Mouse (Mus musculus): ENCODE measurements around the gene Catsperz.

The Catsperz gene

GRCm38 (mm10) chr19:6921647-6922567 lies 3.3 kb downstream of the Catsperz start, which contains the start of gene Esrra:
Gene Esrra (minus strand): TSS chr19:6921813.
- ChIA-PET POLR2A (interaction anchor here (0.5 to 7.1 kb wide), 52 partner anchors 9 to 1801 kb away, joined by 3 to 58 read pairs (median 5); partner anchors contain the start of genes Bad (in 3 of the 4), Gpr137 (in 3 of the 4), Trmt112 (in 3 of the 4) and Fkbp2 (in 2 of the 4)), CTCF (interaction anchor here (0.6 to 4.7 kb wide), 24 partner anchors 12 to 524 kb away, joined by 3 to 86 read pairs (median 4); partner anchors contain the start of genes Kcnk4 (in 3 of the 4) and Fkbp2 (in 2 of the 4))

- POLR2A ChIA-PET: interaction anchor here (0.5 to 7.1 kb wide), 47 partner anchors 10 to 557 kb away, joined by 3 to 58 read pairs (median 5); partner anchors contain the start of genes Bad (in 3 of the 4), Gpr137 (in 3 of the 4), Trmt112 (in 3 of the 4) and Fkbp2 (in 2 of the 4)
- CTCF ChIA-PET: interaction anchor here in 3 of 4 experiments (0.7 to 4.7 kb wide), 16 partner anchors 13 to 429 kb away, joined by 3 to 86 read pairs (median 6); partner anchors contain the start of genes Kcnk4 (in 2 of the 3) and Fkbp2 (in 1 of the 3)
These were observed 4.2 kb downstream of the Catsperz start for GRCm38 (mm10) chr19:6920741-6921636.

GRCm38 (mm10) chr19:6919876-6920740 lies 5.1 kb downstream of the Catsperz start:
- CTCF ChIA-PET: interaction anchor here in 3 of 4 experiments (0.6 to 1.5 kb wide), 4 partner anchors 20 to 54 kb away, joined by 3 to 5 read pairs (median 4); no protein-coding TSS in a partner anchor
- POLR2A ChIA-PET: interaction anchor here in 3 of 4 experiments (0.7 to 7.1 kb wide), 15 partner anchors 9 to 192 kb away, joined by 3 to 58 read pairs (median 5); partner anchors contain the start of genes Trmt112 (in 3 of the 3), Bad (in 2 of the 3), Gpr137 (in 2 of the 3) and Prdx5 (in 2 of the 3)

- POLR2A ChIA-PET: interaction anchor here in 3 of 4 experiments (0.8 to 7.1 kb wide), 9 partner anchors 9 to 549 kb away, joined by 3 to 58 read pairs (median 5); partner anchors contain the start of genes Trmt112 (in 3 of the 3), Prdx5 (in 2 of the 3) and Fkbp2 (in 1 of the 3)
- CTCF ChIA-PET: interaction anchor here in 2 of 4 experiments (0.5 to 0.6 kb wide), 2 partner anchors 18 to 19 kb away, joined by 3 to 4 read pairs; no protein-coding TSS in a partner anchor
These were observed 5.7 kb downstream of the Catsperz start for GRCm38 (mm10) chr19:6919431-6919830.

GRCm38 (mm10) chr19:6918321-6918720 lies 6.9 kb downstream of the Catsperz start:
- ChIA-PET POLR2A (interaction anchor here in 2 of 4 experiments (0.5 to 7.1 kb wide), 2 partner anchors 8 to 29 kb away, joined by 4 to 43 read pairs; partner anchors contain the start of genes Prdx5 (in 1 of the 2) and Trmt112 (in 1 of the 2)), CTCF (interaction anchor here in 1 of 4 experiments (1.2 kb wide), 1 partner anchor 18 kb away, joined by 3 read pairs; no protein-coding TSS in a partner anchor)

GRCm38 (mm10) chr19:6916496-6916895 lies 8.7 kb downstream of the Catsperz start:
- CTCF ChIA-PET: no interaction called here
- POLR2A ChIA-PET: interaction anchor here in 1 of 4 experiments (0.6 kb wide), 1 partner anchor 18 kb away, joined by 3 read pairs; the partner anchor contains the start of gene Kcnk4

- ChIA-PET CTCF (interaction anchor here in 2 of 4 experiments (0.7 to 1.8 kb wide), 2 partner anchors 9 to 48 kb away, joined by 3 read pairs; partner anchors contain the start of gene Catsperz (in 1 of the 2)), POLR2A (interaction anchor here in 2 of 4 experiments (0.6 to 1.5 kb wide), 3 partner anchors 55 to 631 kb away, joined by 3 to 4 read pairs (median 3); no protein-coding TSS in a partner anchor)
These were observed 9.9 kb downstream of the Catsperz start for GRCm38 (mm10) chr19:6915276-6915675.

GRCm38 (mm10) chr19:6914540-6914939 lies 10.6 kb downstream of the Catsperz start:
- POLR2A ChIA-PET: interaction anchor here in 2 of 4 experiments (0.6 to 1.8 kb wide), 5 partner anchors 27 to 630 kb away, joined by 3 to 5 read pairs (median 3); partner anchors contain the start of genes Bad (in 1 of the 2) and Gpr137 (in 1 of the 2)
- CTCF ChIA-PET: interaction anchor here in 3 of 4 experiments (0.6 to 1.8 kb wide), 4 partner anchors 10 to 498 kb away, joined by 3 read pairs; partner anchors contain the start of gene Catsperz (in 1 of the 3)

- ChIA-PET POLR2A (interaction anchor here in 2 of 4 experiments (0.6 to 6.8 kb wide), 4 partner anchors 8 to 59 kb away, joined by 3 to 58 read pairs (median 4); partner anchors contain the start of genes Bad (in 1 of the 2), Esrra (in 1 of the 2) and Gpr137 (in 1 of the 2)), CTCF (interaction anchor here in 3 of 4 experiments (0.5 to 1.8 kb wide), 6 partner anchors 10 to 497 kb away, joined by 3 to 4 read pairs (median 3); partner anchors contain the start of gene Catsperz (in 2 of the 3))
These were observed 11.2 kb downstream of the Catsperz start for GRCm38 (mm10) chr19:6913991-6914390.

- CTCF ChIA-PET: interaction anchor here in 2 of 4 experiments (1.0 to 1.2 kb wide), 3 partner anchors 11 to 145 kb away, joined by 3 to 4 read pairs (median 3); partner anchors contain the start of gene Catsperz (in 1 of the 2)
- POLR2A ChIA-PET: interaction anchor here in 3 of 4 experiments (0.5 to 6.8 kb wide), 4 partner anchors 9 to 56 kb away, joined by 3 to 58 read pairs (median 4); partner anchors contain the start of genes Bad (in 1 of the 3), Esrra (in 1 of the 3) and Gpr137 (in 1 of the 3)
These were observed 12.1 kb downstream of the Catsperz start for GRCm38 (mm10) chr19:6913036-6913435.

- ChIA-PET POLR2A (interaction anchor here in 3 of 4 experiments (0.5 to 6.8 kb wide), 8 partner anchors 9 to 356 kb away, joined by 3 to 58 read pairs (median 4); partner anchors contain the start of genes Esrra (in 2 of the 3), Nudt22 (in 1 of the 3) and Trpt1 (in 1 of the 3)), CTCF (no interaction called here)
These were observed 12.8 kb downstream of the Catsperz start for GRCm38 (mm10) chr19:6912205-6912970.

GRCm38 (mm10) chr19:6911101-6912074 lies 13.8 kb downstream of the Catsperz start:
- ChIA-PET CTCF (interaction anchor here in 1 of 4 experiments (2.3 kb wide), 1 partner anchor 68 kb away, joined by 7 read pairs; no protein-coding TSS in a partner anchor), POLR2A (interaction anchor here in 3 of 4 experiments (0.6 to 6.8 kb wide), 11 partner anchors 10 to 514 kb away, joined by 3 to 58 read pairs (median 3); partner anchors contain the start of genes Esrra (in 2 of the 3), Nudt22 (in 1 of the 3) and Trpt1 (in 1 of the 3))

- CTCF ChIA-PET: interaction anchor here in 2 of 4 experiments (0.7 to 2.3 kb wide), 3 partner anchors 16 to 69 kb away, joined by 3 to 8 read pairs (median 7); no protein-coding TSS in a partner anchor
- POLR2A ChIA-PET: interaction anchor here (0.7 to 6.8 kb wide), 17 partner anchors 9 to 1002 kb away, joined by 3 to 58 read pairs (median 4); partner anchors contain the start of genes Bad (in 2 of the 4), Esrra (in 2 of the 4), Gpr137 (in 1 of the 4) and Ppp2r5b (in 1 of the 4)
These were observed 14.9 kb downstream of the Catsperz start for GRCm38 (mm10) chr19:6910306-6910705.
